Mouse (Mus musculus): ENCODE measurements at regions not wholly inside any gene's neighbourhood (a gene's known extent, or its start where the extent isn't known, plus 50 kb on each side); places are given as distances from the start of the nearest gene placed in this dataset.
A peak's percentile ranks its signal among the peaks of the same experiment; 100 is the strongest.

GRCm38 (mm10) chr5:111553471-111554382 lies 136.6 kb downstream of the Mn1 start:
- DNase-seq = no peak

GRCm38 (mm10) chr5:111554551-111555311 lies 137.6 kb downstream of the Mn1 start:
- DNase-seq = no peak

- peak; percentile 80 for DNase-seq
Observed at GRCm38 (mm10) chr5:111555312-111555957, 138.3 kb downstream of the Mn1 start.

- peak; percentile 89 for DNase-seq
Observed at GRCm38 (mm10) chr5:111555981-111556380, 138.8 kb downstream of the Mn1 start.

GRCm38 (mm10) chr5:111560432-111560831 lies 143.3 kb downstream of the Mn1 start:
- DNase-seq = peak; percentile 96

- no peak for DNase-seq
Observed at GRCm38 (mm10) chr5:111561301-111561700, 144.1 kb downstream of the Mn1 start.

GRCm38 (mm10) chr5:111570826-111571225 lies 153.7 kb downstream of the Mn1 start:
- DNase-seq = no peak

GRCm38 (mm10) chr5:111573265-111573873 lies 156.2 kb downstream of the Mn1 start:
- DNase-seq = peak; percentile 92

GRCm38 (mm10) chr5:111574219-111574840 lies 157.2 kb downstream of the Mn1 start:
- DNase-seq = peak; percentile 95

GRCm38 (mm10) chr5:111575376-111575775 lies 158.2 kb downstream of the Mn1 start:
- DNase-seq = no peak

- peak; percentile 94 for DNase-seq
Observed at GRCm38 (mm10) chr5:111577441-111577840, 156.3 kb upstream of the Gm26897 start.

- DNase-seq = no peak
Observed at GRCm38 (mm10) chr5:111578088-111578487, 155.6 kb upstream of the Gm26897 start.

GRCm38 (mm10) chr5:111578977-111579727 lies 154.6 kb upstream of the Gm26897 start:
- DNase-seq = peak; percentile 94

- DNase-seq = peak; percentile 89
Observed at GRCm38 (mm10) chr5:111580870-111581771, 152.6 kb upstream of the Gm26897 start.

- no peak for DNase-seq
Observed at GRCm38 (mm10) chr5:111582004-111582403, 151.7 kb upstream of the Gm26897 start.

- DNase-seq = no peak
Observed at GRCm38 (mm10) chr5:111590619-111591081, 143.1 kb upstream of the Gm26897 start.

GRCm38 (mm10) chr5:111592807-111593206 lies 140.9 kb upstream of the Gm26897 start:
- DNase-seq = no peak

GRCm38 (mm10) chr5:111594111-111594510 lies 139.6 kb upstream of the Gm26897 start:
- no peak for DNase-seq

- DNase-seq = peak; percentile 80
Observed at GRCm38 (mm10) chr5:111595438-111595837, 138.3 kb upstream of the Gm26897 start.

- DNase-seq = no peak
Observed at GRCm38 (mm10) chr5:111597733-111598132, 136.0 kb upstream of the Gm26897 start.

Data from heart, adult 11 months (tissue).